Mouse (Mus musculus) megakaryocyte-erythroid progenitor cell, adult 5-6 weeks (primary cell): ENCODE measurements around the gene Slc12a3. TPM values are rescaled to one million over a fixed set of nuclear protein-coding genes. Genes with fewer than 3 reads are reported as not detected.

Source experiments
- ATAC-seq: replicated peaks from 2 replicates; pipeline ENCODE4 v1.8.0; 2016; ENCODE audit warnings: mild to moderate bottlenecking, inconsistent platforms; ENCODE audit not compliant: severe bottlenecking, poor library complexity, low FRiP score, low TSS enrichment
- total RNA-seq, 2 experiments: library from RNA; stranded (forward) in 1 of 2; stranded (reverse) in 1 of 2; fragments of 200-1000, 215-1000 nt in 1 of 2; fragments of >200 nt in 1 of 2; fragmentation: Nextera tagmentation in 1 of 2; gene quantifications; 2 replicates each; pipeline ENCODE4 v1.2.3; 2014 to 2017

The Slc12a3 gene
- 0.12 and 1.8 TPM in 2 replicates for total RNA-seq (2014; fragmentation: Nextera tagmentation)
- total RNA-seq (2017), result not detected in 2 replicates

- ATAC-seq, result no peak
Measured at GRCm38 (mm10) chr8:94328932-94329728, at the start of gene Slc12a3. TSS of gene Slc12a3 (plus strand) at chr8:94329201.

DNA sequence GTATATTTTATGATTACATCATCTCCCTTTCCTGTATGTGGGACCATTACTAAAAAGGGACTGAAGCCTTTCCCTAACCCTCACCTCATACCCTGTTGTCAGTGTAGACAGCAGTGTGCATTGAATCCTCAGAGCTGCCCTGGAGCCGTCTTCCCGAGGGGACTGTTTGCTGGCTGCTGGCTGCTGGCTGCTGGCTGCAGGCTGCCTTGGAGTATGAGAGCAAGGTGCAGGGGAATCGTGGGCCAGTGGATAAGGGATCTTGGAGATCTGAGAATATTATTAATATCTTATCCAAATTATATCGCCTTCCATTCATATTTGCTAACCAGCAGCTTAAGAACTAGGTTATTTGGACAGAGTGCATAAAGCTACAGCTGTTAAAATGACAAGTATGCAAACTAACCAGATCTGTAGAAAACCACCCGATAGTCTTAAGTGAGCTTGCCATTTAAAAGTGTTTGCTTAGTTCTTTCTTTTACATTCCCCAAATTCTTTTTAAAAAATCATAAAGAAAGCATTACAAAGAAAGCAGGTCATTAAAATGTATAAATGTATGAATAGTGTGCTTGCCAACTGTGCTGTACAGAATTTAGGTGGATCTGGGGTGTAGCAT lies 48.9 kb upstream of the Slc12a3 start:
- no peak for ATAC-seq

GRCm38 (mm10) chr8:94282453-94282985 lies 46.5 kb upstream of the Slc12a3 start:
- ATAC-seq, result no peak

- ATAC-seq, result no peak
Measured at GRCm38 (mm10) chr8:94284204-94284603, 44.8 kb upstream of the Slc12a3 start.

- peak; percentile 93 for ATAC-seq
Measured at GRCm38 (mm10) chr8:94290606-94291005, 38.4 kb upstream of the Slc12a3 start.

DNA sequence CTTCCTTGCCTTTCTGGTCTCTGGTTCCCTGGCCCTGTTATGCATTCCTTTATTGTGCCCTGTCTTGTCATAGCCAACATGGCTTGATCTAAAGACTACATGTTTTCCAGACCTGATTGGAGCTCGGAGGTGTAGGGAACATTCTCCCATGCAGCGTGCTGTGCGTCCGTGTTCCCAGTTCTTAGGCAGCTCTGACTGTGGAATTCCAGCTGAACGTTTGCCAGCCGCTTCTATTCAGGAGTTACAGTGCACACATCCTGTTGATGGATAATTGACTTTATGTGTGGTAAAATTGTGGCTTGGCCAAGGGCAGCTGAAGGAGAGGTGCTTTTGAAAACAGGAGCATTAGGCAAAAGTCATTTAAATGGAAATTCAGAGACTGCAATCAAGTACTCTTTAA lies 36.9 kb upstream of the Slc12a3 start:
- ATAC-seq, result no peak

GRCm38 (mm10) chr8:94292626-94293025 lies 36.4 kb upstream of the Slc12a3 start:
- ATAC-seq, result no peak

DNA sequence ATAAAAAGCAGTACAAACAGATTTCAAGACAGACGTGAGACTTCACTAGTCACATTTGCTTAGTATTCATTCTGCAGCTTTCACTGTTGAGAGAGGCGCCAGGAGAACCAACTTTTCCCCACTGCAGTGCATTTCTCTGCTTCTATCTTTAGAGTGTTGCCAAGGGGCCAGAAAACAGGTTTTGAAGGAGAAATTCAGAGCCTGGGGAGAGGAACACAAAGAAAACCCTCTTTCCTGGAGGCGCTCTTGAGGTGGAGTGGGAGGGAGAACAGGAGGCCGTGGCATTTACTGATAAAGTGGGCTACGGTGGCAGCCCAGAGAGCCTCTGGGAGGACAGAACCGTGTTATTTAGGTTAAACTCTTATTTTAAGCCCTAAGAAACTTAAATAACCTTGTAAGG lies 33.3 kb upstream of the Slc12a3 start:
- ATAC-seq, result peak; percentile 73

DNA sequence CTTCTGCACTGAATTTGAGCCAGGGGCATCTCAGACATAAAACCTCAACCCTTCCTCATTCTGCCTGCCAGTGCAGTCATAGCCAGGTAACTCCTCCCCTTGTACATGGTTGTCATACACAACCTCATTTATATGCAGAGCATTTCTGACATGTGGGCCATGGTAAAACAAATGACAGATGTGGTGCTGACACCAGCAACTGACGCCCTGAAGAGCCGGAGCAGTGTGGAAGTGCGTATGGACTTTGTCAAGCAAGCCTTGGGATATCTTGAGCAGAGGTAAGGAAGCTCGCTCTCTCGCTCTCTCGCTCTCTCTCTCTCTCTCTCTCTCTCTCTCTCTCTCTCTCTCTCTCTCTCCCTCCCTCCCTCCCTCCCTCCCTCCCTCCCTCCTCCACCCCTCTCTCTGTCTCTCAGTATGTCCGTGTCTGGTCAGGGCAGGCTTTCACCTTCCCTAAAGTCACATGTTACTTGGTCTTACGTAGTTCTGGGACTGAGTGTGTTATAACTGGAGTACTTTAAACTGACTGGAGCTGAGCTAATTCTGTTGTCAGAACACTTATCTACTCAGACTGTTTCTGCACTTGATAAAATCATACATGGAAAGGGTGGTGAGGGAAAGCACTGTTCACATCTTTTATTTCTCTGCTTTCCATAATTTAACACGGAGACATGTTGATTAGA lies 32.5 kb upstream of the Slc12a3 start:
- ATAC-seq, result no peak; the same call in 1 of the 2 replicates

- ATAC-seq, result no peak
Measured at GRCm38 (mm10) chr8:94297101-94297500, 31.9 kb upstream of the Slc12a3 start.

DNA sequence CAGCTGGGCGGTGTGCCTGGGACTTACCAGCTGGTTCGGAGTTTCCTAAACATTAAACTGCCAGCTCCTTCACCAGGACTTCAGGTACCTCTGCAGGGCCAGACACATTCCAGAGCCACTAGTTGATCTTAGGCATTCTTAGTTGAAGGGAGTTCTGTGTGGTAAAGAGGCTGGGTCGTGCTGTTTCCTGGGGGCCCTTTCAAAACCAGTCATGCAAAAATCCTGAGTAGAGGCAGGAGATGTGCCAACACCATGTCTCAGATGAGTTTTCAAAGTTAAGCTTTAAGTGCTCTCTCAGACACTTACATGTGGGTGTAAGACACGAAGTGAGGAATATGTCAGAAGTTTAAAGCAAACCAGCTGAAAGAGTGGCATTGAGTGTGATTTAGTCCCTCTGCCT lies 28.2 kb upstream of the Slc12a3 start:
- no peak for ATAC-seq

DNA sequence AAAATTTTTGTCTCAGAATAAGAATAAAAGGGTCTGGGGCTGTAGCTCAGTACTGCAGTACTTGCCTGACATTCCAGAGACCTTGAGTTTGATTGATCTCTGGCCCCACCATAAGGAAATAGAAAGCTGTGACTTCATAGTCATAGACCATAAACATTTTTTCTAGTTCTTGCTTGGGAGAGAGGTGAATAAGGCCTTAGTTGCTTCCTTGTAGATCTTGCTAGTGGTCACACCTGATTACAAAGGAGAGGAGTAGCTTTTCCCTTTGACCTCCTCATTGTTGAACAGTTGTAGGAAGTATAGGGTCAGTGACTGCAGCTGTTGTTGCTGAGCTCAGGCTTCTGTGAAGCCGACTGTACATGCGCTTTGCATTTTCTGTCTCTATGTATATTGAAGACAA lies 24.6 kb upstream of the Slc12a3 start:
- no peak for ATAC-seq

- peak; percentile 84 for ATAC-seq
Measured at GRCm38 (mm10) chr8:94306989-94307513, 21.9 kb upstream of the Slc12a3 start.

GRCm38 (mm10) chr8:94307652-94308051 lies 21.3 kb upstream of the Slc12a3 start:
- peak; percentile 75 for ATAC-seq

- ATAC-seq, result no peak
Measured at GRCm38 (mm10) chr8:94314069-94314468, 14.9 kb upstream of the Slc12a3 start.

DNA sequence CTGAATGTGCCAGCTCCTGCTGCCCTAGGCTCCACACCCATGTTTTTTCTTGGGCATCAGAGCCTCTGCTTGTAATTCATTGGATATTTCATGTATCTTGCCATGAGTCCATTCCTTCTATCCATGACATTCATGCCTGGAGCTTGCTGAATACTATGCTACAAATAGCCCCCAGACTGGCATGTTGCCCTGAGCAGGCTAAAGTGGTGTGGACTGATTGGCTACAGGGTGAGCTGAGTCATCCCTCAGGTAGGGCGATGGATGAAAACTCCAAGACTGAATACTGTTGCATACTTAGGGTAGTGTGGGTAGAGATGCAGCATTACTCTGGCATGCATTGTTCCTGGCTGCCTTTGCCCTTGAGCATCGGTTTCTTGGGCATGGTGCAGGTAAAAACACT lies 11.8 kb upstream of the Slc12a3 start:
- ATAC-seq, result no peak

DNA sequence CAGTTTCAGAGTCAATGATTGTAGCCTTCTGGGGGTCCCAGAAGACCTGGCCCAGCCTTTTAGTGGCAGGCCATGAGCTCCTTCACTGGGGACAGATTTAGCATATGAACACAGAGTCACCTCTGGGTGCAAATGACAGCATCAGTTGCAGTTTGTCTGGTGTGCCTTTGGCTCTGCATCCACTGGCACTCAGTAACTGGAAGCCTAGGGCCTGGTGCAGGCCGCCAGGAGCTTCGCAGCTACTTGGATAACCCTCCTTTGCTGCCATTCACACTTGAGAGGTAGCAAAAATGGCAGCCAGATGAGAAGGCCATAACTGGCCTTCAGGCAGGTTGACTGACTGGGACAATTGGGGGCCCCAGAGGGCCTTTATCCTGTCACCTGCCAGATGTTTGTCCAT lies 11.3 kb upstream of the Slc12a3 start:
- no peak for ATAC-seq

DNA sequence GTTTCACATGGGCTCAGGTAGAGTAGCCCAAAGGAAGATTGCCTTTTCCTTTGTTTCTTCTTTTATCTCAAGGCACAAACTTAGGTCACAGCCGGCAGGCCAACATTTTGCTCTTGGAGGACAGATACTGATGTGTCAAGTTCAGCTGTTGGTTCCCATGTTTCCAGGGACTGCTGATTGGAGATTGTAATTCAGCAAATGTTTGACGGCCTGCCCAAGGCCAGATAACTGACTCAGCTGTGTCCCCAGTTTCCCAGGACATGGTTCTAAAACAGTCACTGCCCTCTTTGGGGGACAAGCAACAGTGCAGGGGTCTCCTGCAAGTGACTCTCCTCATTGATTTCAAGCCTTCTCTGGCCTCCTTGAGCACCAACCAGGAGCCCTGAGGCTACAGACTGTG lies 9.0 kb upstream of the Slc12a3 start:
- ATAC-seq, result no peak

DNA sequence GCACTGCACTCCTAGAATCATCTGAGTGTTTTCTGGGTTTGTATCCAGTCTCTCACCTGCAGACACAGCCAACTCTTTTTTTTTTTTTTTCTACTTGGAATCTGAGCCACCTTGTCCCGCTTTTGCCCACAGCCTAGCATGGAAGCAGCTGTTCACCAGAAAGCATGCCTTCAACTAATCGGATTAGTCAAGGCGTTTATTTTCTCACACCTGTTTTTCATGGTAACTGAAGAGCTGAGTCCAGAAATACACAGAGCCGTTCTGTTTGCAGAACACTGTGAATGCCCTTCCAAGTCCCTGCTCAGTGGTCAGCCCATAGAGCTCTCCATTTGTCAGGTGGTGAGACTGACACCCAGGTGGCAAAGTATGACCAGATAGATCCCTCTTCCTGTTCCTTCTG lies 6.9 kb upstream of the Slc12a3 start:
- no peak for ATAC-seq

DNA sequence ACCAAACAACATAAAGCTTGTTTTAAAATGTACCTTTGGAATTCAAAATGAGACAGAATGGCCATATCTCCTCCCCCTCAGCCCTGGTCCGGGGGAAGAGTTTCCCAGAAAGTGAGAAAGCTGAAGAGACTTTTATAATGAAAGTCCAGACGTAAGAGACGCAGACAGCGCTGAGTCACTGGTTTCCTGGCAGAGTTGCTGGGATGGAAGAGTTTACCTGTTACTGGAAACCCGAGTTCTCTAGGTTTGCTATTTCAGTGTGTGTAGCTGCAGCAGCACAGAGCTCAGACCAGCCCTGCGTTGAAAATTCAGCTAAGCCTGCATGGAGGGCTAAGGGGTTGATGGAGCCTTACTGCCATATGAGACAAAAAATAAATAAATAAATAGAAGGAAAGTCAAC lies 6.0 kb upstream of the Slc12a3 start:
- ATAC-seq, result no peak
